Mouse (Mus musculus): ENCODE results near the gene Tnfrsf13b. TPM values are rescaled to one million over a fixed set of nuclear protein-coding genes. Genes with fewer than 3 reads are reported as not detected.
"Not testable (repeated sequence)": the region's sequence is repeated elsewhere in the genome, so short reads cannot be mapped to it uniquely, and the experiment has no call there.

Gene Tnfrsf13b
- total RNA-seq, 1 experiment from 2014 or later, result 169 TPM

DNA sequence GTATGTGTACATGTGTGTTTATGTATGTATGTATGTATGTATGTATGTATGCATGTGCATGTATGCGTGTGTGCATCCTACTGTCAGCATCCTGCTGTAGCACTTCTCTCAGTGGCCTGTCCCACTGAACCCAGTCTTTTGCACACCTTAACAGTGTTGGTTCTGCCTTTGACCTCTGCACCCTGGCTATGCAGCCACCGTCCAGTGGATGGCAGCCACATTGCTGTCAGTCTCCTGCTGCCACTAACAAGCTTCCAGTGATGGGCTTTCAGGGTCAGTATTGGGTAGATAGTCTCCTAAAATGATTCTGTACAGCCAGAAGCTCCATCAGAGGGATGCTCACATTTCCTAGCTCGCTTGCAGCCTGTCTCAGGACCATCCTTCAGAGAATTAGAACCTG, 2.7 kb upstream of the Tnfrsf13b start:
- ATAC-seq (ENCODE audit: extremely low read depth, insufficient number of reproducible peaks, low FRiP score, poor library complexity, severe bottlenecking), result no peak

DNA sequence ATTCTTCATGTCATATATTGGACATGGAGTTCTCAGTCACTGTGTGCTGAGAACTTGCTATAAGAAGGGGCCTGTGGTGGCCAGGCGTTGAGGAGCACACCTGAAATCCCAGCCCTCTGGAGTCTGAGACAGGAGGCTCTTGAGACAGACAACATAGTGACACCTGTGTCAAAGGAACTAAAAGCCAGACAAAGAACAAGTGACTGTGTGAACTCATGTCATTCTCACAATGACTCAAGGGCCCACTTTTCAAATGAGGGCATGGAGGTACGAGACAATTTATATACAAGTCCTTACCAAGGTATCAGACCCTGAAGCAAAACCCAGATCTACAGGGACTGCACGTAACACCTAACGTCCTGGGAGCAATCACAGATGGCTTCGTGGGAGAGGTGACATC, 585 bp upstream of the Tnfrsf13b start:
- ATAC-seq (ENCODE audit: extremely low read depth, insufficient number of reproducible peaks, low FRiP score, poor library complexity, severe bottlenecking), result no peak

DNA sequence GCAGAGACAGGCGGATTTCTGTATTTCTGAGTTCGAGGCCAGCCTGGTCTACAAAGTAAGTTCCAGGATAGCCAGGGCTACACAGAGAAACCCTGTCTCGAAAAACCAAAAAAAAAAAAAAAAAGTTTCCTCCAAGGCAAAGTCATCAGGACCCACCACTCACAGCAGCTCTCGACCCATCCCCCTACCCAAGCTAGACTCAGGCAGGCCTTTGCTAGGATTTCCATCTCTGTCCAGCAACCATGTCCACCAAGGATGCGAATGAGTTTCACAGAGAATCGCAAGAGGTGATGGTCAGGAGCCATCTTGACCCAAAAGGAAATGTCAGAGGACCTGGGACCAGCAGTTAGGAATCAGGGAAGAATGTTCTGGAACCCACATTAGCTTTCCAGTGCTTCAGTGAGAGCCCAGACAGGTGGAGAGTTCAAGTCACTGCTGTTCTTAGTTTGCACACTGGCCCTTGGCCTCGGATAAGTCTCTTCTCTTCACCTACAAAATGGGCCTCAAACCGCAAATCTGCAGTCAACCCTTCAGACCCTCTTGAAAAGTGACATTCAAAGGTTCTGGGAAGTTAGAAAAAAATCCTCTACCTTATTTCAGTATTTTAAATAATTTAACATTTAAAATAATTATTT, 983 bp downstream of the Tnfrsf13b start:
- no peak for ATAC-seq (ENCODE audit: extremely low read depth, insufficient number of reproducible peaks, low FRiP score, poor library complexity, severe bottlenecking)

DNA sequence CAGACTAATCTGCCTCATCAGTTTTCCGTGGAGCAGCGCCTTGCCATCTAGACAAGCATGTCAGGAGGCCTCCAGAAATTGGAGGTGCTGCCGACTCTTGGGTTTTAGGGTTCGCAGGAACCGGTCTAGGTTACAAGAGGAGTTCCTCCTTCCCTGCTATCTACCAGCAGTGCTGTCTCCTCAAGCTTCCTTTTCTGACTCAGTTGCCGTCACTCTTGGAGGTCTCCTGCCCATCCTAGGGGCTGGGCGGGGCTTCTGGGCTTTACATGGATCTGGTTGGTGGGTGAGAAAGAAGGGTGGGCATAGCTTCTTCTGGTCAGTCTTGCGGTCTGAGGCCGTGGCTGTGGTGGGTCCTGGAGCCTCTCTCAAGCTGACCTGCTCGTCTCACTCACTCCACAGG, 2.8 kb downstream of the Tnfrsf13b start:
- ATAC-seq (ENCODE audit: extremely low read depth, insufficient number of reproducible peaks, low FRiP score, poor library complexity, severe bottlenecking), result no peak

DNA sequence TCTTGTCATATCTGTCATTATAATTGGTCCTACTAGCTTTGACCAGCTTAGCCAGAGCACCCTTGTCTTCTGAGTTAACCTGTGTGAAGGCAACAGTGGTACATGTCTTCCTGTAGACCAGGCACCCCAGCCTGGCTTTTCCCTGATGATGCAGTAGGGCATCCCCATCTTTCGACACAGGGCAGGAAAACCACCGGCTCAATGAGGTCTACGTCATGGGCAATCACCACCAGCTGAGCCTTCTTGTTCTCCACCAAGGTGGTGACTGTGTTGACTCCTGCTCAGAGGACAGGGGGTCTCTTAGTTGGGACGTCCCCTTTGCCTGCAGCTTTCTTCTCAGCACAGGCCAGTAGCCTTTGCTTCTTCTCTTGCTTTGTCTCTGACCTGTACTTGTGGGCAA, 4.1 kb downstream of the Tnfrsf13b start:
- not testable (repeated sequence) for ATAC-seq (ENCODE audit: extremely low read depth, insufficient number of reproducible peaks, low FRiP score, poor library complexity, severe bottlenecking)

DNA sequence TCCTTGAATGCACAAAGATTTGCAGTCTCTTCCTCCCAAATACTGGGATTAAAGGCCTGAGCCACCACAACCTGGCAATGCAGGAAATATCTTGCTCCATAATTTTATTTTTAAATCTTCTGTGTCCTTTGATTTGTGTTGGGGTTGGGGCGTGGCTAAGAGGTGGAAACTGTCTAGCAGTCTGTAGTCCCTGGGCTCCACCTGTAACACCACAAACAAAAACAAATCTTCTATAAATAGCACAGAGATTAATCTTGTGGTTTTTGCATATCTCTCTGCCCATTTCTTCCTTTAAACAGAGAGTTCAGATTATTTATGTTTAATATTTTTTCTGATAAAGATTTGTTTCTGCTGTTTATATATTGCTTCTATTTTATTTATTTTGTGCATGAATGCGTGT, 6.4 kb downstream of the Tnfrsf13b start:
- no peak for ATAC-seq (ENCODE audit: extremely low read depth, insufficient number of reproducible peaks, low FRiP score, poor library complexity, severe bottlenecking)

DNA sequence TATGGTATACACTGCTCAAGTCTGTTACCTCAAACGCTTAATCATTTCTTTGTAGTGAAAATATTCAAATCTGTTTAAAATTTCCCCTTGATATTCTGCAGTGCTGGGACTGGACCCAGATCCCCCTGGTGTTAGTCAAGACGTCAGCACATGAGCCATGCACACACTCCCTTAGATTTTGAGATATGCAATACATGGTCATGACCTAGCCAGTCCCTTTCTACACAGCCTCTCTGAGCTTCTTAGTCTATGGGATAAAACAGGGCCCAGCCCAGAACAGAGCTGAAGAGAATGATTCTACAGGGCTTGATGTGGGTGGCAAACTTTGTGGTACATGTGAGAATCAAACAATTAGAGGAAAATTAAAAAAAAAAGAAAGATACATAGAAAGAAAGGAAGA, 15.1 kb downstream of the Tnfrsf13b start:
- no peak for ATAC-seq (ENCODE audit: extremely low read depth, insufficient number of reproducible peaks, low FRiP score, poor library complexity, severe bottlenecking)

DNA sequence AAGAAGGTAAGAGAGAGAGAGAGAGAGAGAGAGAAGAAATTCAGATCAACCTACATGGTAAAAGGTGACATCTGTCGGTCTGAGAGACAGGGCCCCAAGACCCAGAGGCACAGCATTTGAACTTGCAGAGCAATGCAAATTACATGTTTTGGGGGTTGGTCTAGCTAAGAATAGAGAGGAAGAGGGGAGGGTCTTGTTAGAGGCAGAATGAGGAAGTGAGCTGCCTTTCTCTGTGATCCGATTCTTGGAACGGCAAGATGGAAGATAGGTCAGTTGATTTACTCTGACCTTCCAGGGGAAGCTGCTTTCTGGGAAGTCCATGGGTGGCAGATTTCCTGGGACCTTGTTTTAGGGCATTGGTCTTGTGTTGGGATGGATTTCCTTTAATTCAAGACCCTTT, 15.7 kb downstream of the Tnfrsf13b start:
- peak; percentile 88 for ATAC-seq (ENCODE audit: extremely low read depth, insufficient number of reproducible peaks, low FRiP score, poor library complexity, severe bottlenecking)

DNA sequence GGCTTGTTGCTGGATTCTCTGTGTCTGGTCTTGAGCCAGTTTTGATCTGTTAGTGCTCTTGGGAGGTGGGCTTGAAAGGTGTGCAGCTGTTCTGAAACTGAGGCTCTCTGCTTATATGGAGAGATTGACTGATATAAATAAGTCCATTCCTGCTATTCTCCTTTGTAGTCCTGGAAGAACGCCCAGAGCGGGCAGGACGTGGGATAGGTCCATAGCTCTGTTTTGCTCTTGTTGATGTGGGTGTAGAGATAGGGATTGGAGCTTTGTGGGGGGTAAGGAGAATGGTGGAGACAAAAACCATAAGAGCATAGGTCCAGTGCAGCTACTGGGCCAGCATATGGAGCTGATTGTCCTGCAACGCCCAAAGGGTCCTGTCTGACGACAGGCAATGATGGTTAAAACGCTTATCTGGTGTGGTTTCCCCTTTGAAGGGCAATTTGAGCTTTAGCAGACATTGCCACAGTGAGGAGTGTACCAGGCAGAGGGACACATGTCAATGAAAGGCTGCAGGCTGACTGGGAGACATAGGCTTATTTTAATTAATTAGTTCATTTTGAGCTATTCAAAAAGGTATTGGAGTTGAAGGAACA, 16.5 kb downstream of the Tnfrsf13b start:
- ATAC-seq (ENCODE audit: extremely low read depth, insufficient number of reproducible peaks, low FRiP score, poor library complexity, severe bottlenecking), result no peak

DNA sequence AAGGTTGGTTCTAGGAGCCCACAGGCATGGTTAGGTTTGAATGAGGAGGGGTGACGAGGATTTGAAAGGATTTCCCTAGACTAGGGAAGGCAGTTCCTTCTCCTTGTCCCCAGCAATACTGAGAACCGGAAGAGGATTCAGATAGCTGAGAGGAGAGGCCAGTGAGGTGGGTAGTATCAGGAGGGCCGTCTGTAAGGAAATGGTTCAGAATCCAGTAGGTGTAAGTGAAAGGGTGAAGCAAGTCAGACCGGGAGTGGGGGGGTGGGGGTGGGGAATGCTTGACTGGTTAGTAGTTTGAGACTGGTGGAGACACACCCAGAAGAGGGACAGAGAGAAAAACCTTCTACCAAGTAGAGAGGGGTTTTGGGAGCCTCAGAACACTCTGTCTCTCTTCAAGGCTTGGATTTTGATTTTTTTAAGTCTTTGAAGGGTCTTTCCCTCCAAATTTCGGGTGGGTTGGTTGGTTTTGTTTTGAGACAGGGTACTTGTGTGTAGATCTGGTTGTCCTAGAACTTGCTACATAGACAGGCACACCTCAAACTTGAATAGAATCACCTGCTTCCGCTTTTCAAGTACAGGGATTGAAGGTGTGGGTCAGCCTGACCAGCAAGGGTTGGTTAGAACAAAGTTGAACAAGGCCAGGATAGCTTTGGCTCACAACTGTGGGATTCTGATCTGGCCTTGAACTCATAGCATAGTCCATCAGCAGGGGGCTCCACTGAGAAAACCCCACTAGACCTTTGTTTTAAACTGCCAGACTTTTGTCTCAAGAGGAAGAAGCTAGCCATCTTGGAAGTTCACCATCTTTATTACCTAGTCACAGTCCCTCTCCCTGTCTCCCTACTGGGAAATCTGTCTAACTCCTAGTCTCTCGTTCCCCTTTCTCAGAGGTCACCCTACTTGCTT, 17.3 kb downstream of the Tnfrsf13b start:
- ATAC-seq (ENCODE audit: extremely low read depth, insufficient number of reproducible peaks, low FRiP score, poor library complexity, severe bottlenecking), result peak; percentile 30; the same call in 1 of the 2 replicates

DNA sequence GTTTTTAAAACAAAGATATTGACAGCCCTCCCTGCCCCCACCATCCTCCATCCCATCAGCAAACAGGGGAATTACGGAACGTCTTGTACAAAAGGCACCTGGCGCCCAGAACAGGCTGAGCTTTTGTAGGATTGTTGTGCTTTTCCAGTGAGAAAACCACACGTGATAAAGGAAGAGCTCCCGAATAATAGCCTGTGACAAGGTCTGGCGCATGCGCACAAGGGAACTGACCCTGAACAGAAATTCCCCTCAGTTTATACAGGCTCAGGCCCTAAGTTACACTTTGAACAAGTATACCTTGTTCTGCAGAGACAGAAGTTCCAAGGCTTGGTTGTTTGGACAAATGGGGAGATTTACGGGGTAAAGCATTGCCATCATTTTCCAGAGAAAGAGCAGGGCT, 19.0 kb downstream of the Tnfrsf13b start:
- no peak for ATAC-seq (ENCODE audit: extremely low read depth, insufficient number of reproducible peaks, low FRiP score, poor library complexity, severe bottlenecking)

DNA sequence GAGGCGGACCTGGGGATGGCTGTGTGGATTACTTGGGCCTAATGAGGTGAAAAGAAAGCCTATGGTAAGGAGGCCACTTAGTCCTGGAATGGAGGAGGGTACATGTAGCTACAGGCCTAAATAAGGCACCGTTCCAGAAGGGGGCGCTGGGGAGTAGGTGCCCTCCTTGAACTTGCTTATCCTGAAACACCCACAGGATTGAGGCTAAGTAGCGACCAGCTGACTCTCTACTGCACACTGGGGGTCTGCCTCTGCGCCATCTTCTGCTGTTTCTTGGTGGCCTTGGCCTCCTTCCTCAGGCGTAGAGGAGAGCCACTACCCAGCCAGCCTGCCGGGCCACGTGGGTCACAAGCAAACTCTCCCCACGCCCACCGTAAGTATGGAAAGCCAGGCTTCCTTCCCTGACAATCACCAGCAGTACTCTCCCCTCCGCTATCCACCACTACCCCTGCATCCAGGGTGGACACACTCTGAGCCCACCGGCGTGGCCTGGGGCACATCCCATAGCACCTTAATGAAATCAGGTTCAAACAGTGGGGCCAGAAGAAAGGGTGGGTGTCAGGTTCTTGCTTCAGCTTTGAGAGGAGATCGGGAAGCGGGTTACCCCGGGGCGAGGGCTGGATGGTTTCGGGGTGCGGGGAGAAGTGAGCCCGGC, 20.2 kb downstream of the Tnfrsf13b start:
- no peak for ATAC-seq (ENCODE audit: extremely low read depth, insufficient number of reproducible peaks, low FRiP score, poor library complexity, severe bottlenecking)

DNA sequence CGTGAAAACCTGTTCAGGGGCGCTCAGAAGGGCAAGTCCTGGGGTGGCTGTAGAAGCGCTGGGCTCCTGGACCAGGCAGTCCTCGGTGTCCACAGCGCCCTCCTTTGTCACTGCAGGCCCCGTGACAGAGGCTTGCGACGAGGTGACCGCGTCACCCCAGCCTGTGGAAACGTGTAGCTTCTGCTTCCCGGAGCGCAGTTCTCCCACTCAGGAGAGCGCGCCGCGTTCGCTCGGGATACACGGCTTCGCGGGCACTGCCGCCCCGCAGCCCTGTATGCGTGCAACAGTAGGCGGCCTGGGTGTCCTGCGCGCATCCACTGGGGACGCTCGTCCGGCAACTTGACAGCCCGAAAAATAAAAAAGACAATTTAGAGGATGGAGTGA, 20.7 kb downstream of the Tnfrsf13b start:
- ATAC-seq (ENCODE audit: extremely low read depth, insufficient number of reproducible peaks, low FRiP score, poor library complexity, severe bottlenecking), result no peak

DNA sequence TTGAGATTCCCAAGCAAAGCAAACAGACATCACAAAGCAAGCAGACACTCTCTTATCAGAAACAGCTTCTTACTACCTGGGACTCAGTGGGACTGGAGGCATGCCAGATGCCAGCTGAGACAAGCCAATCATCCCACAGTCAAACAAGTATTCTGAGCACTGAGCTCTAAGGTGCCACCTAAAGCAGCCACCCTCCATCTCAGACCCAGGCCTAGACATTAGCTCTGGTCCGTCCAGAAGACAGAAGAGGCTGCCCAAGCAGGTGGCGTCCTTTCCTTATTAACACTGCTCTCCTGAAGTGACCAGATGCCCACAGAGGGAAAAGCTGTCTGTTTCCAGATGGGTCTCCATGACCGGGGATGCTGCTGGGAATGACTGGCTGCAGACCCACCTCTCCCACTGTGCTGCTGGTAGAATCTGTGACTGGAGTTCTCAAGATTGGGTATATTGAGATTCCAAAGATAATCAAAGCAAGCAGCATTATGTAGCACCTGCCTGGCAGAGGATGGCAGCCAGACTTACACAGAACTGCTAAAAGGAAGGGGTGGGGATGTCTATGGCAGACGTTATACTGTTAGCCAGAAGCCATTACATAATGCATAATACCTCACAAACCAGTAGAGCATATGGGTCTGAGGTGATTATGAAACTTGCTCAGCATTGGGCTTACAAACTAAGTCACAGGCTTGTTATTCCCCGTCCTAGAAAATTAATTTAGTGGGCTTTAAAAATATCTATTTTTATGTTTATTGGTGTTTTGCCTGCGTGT, 23.9 kb downstream of the Tnfrsf13b start:
- no peak for ATAC-seq (ENCODE audit: extremely low read depth, insufficient number of reproducible peaks, low FRiP score, poor library complexity, severe bottlenecking)

DNA sequence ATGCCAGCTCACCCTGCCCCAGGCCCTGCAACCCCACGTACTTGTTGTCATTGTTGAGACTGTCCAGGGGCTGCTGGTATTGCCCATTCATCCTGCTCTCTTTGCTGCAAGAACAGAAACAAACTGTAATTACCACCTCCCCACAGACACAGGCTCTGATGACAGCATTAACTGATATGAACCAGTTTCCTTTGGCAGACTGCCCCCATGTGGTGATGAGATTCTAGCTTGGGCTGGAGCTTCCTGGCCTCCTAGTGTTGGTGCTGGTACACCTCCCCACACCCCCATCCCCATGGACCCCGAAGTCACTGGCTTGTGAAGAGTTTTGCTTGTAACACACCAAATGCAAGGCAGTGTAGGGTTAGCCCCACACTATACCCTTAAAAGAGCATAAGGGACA, 29.2 kb downstream of the Tnfrsf13b start:
- ATAC-seq (ENCODE audit: extremely low read depth, insufficient number of reproducible peaks, low FRiP score, poor library complexity, severe bottlenecking), result peak; percentile 59

DNA sequence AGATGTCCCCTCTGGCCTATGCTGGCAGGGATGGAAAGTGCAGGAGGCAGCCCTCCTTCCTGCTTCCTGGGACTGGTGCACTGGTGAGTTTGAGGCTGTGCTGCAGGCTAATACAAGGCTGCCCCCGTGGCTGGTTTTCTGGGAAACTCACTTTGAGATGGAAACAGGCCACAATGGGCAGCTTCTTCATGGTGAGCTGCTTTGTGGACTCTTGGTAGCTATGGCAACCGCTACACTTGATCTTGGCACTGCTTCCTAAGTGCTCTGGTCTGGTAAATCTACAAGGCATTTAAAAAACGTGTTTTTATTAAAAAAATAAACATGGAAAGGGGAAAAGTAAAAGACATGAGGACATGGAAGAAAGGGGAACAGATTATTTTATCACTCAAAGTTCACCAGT, 31.6 kb downstream of the Tnfrsf13b start:
- no peak for ATAC-seq (ENCODE audit: extremely low read depth, insufficient number of reproducible peaks, low FRiP score, poor library complexity, severe bottlenecking)

DNA sequence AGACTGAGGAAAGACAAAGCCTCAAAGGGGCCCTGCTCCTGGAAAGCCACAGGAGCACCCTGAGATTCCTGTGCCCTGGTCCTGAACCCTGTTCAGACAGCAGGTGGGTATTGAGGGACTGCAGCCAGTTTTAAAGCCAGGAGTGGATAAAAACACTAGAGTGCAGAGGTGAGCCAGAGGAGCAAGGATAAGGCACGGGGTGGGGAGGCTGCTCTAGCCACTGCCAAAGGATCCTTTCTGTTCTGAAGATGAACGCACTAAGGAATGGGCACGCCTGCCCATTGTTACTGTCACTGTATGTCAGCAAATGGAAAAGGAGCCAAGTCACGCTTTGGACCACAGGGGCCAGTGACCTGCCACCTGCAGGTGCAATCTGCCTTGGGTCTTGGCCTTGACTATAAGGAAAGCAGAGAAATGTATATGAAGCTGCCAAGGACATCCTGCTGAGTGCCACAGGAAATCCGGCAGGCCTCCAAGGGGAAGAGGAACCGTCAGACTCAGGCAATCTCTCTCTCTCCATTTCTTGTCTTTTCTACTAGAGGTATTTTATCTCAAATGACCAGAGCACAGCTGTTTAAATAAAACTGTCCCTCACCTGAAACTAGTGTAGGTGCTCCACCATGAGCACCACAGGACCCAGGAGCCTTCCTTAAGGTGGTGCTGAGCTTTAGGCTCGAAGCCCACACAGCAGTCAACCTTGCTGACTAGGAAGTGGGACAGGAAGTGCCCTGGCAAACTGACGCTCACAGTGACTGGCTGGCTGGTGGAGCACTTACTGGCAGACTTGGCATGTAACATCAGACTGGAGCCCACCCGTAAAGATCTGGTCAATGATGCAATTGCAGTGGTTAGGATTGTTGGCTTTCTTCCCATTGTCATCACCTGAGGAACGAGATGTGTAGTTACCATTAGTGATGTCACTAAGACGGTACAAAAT, 33.5 kb downstream of the Tnfrsf13b start:
- ATAC-seq (ENCODE audit: extremely low read depth, insufficient number of reproducible peaks, low FRiP score, poor library complexity, severe bottlenecking), result peak; percentile 25; the same call in 1 of the 2 replicates

DNA sequence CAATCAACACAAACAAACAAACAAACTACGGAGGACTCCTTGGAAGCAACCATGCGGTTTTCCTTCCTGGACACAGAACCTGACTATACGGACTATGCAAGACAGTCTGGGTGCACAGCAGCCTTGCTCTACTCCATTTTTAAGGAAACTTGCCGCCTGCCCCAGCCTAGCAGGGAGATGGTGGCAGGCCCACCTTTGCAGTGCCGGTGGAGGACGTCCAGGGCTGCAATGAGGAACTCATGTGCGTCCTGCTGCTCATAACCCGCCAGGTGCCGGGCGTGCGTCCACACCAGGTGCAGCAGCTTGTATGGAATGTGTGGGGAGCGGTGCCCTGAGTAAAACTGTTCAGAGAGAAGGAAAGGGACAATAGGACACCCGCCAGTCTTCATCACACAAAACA, 34.6 kb downstream of the Tnfrsf13b start:
- no peak for ATAC-seq (ENCODE audit: extremely low read depth, insufficient number of reproducible peaks, low FRiP score, poor library complexity, severe bottlenecking)

Measured in neutrophil, adult 5-6 weeks (primary cell).